Mouse (Mus musculus) mouse embryonic stem cell (cell line): ENCODE measurements at regions not wholly inside any gene's neighbourhood (a gene's known extent, or its start where the extent isn't known, plus 50 kb on each side); places are given as distances from the start of the nearest gene placed in this dataset.

Experiments used
- in situ Hi-C, 2 experiments: fragments of 300-500 bp; cut with MboI; formaldehyde crosslinking; loops; 1 replicate in 1 of 2; 3 replicates in 1 of 2; pipeline ENCODE4 v1.14.3; 2019 to 2020; ENCODE audit warnings: low sequenced_read_pairs in 2 of 2, low pct_unique_long_range_greater_than_20kb in 1 of 2, mixed read lengths in 1 of 2; ENCODE audit not compliant: unreplicated experiment in 1 of 2

DNA sequence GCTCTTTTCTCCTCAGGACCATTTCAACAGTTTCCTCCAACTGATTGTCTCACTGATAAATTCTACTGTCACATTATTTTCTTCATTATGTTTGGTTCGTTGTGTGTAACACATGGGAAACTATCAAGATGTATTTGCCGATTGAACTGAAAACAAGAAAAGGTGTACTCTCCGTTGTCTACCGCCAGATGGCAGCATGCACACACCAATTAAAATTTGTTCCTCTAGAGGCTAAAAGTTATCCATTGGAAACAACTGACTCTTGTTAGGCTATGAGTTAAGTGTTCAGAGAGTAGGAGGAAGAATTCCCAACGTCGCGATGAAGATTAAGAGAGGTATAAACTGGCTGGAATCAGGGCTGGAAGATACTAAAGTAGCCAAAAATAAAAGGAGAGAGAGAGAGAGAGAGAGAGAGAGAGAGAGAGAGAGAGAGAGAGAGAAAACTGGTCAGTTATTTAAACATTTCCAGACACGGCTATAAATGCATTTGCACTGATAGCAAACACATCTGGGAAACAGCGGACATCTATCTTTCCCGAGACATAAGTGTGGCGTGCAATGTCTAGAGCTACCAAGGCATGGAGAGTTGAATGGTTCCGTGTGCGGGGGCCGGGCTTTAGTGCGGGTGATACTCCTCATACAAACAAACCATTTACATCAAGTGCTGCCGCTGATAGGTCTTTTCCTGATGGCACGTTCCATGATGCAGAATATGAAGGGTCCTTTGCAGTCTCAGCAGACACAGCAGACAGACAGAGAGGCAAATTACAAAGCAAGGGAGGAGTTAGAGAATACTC, 470.3 kb downstream of the Kcnj2 start:
- in situ Hi-C loops: loop anchor here in 1 of 2 experiments (25.0 kb wide), 1 partner anchor 1626 kb away; no protein-coding TSS in a partner anchor

DNA sequence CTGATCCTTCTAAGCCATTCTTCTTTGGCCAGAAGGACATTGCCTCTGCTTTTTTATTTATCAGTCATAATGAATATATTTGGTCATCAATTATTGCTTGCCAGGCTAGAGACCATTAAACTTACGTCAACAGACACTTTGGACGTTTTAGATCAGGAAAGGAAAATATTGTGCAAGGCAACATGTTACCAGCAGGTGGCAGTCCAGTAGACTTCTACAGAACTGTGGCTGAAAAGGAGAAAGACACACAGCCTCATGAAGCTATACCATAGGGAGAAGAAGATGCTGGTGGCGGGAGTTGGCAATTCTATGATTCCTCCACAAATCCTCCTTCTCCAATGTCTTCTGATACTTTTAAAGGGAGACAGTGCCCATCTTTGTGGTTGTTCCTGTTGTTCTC, 471.7 kb downstream of the Kcnj2 start:
- in situ Hi-C loops: loop anchor here in 1 of 2 experiments (25.0 kb wide), 1 partner anchor 1625 kb away; no protein-coding TSS in a partner anchor

DNA sequence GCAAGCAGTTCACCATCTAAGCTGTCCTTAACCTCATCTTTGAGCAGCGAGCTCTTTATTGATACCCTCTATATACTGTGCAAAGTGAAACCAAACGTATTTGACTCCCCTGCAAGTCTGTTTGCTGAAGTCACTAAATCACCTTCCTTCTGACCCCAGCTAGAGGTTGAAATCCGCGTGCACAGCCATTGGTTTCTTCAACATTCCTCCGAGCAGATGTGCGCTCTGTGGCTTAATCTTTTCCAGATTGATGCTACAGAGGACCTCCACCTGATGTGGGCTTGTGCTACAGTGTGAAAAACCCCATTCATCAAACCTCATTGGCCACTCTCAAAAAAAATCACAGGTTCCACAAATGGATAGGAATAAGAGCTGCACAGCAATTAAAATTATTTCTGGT, 474.0 kb downstream of the Kcnj2 start:
- in situ Hi-C loops: loop anchor here in 1 of 2 experiments (25.0 kb wide), 1 partner anchor 1622 kb away; no protein-coding TSS in a partner anchor

DNA sequence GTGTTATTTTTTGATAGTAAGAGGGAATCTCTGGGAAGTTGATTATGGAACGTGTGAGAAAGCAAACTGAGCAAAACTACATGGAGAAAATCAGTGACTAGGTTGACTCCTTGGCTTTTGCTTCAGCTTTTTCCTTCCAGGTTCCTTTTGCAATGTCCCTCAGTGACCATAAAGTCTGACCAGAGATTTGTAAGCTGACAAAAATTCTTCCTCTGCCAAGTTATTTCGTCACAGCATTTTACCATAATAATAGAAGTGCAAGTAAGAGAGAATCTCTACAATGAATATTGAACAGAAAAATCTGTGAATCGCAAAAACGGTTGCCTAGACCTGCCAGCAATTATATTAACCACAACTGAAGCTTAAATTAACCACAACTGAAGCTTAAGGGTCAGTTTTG, 479.3 kb downstream of the Kcnj2 start:
- in situ Hi-C loops: loop anchor here in 1 of 2 experiments (25.0 kb wide), 1 partner anchor 1617 kb away; no protein-coding TSS in a partner anchor

DNA sequence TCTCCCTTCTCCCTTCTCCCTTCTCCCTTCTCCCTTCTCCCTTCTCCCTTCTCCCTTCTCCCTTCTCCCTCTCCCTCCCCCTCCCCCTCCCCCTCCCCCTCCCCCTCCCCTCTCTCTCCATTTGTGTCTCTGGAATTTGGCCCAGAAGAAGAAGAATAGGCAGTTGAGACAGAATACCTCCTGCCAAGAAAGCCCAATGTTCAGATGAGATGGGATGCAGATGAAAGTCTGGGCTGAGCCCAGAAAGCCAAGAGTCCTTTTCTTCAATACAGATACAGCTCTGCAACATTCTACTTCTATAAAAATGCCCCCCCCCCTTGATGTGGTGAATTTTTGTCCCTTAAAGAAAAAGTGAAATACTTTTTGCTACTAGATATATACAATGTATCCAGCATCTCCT, 489.2 kb downstream of the Kcnj2 start:
- in situ Hi-C loops: no loop called here

DNA sequence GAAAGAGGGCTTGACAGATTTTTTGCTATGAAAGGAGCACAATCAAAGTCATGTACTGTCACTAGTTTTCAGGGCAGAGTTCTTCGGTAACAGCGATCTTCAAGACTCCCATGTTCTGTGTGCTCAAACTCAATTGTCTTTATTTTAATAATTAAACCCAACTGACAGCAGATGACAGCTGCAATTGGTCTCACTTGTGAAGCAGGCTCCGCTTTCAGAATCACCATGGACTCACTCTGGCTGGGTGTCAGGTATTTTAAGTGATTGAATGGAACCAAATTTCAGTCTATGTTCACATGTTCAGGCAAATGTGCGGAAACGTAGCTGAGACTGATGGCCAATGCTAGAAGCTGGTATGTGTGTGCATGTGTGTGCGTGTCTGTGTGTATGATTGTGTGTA, 489.7 kb downstream of the Kcnj2 start:
- in situ Hi-C loops: no loop called here

DNA sequence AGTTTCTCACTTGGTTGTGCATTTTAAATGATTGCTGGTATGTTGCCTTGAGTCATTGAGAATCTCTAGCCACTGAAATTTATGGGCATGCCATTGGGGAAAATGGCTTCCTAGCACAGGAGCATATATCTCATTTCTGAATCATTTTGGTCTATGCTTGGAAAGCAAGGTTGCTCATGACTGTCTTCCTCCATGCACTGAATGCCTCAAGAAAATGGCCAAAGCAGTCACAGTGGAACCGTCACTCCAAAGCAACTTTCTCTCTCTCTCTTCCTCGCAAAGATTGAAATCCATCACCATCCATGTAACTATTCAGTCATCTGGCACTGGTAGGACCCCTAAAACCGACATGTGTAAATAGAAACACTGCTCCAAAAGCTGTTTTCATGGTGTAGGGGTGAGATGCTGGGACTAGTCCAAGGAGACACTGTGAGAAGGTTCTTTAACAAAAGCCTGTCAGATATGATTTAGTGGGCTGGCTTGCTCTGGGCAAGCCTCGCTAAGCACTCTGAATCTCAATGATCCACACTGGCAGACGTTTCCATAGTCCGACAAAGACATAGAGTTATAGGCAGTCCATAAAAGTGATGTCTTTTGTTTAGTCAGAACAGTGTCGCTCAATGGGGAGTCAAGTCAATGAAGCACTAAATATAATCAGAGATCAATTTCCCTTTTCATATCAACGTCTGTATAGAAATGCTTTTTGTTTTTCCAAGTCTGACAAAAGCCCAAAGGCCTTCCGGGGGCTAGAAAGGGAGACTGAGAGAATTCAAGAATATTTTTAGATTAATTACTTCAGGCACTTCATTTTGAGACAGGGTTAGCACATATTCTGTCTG, 492.6 kb downstream of the Kcnj2 start:
- in situ Hi-C loops: no loop called here

DNA sequence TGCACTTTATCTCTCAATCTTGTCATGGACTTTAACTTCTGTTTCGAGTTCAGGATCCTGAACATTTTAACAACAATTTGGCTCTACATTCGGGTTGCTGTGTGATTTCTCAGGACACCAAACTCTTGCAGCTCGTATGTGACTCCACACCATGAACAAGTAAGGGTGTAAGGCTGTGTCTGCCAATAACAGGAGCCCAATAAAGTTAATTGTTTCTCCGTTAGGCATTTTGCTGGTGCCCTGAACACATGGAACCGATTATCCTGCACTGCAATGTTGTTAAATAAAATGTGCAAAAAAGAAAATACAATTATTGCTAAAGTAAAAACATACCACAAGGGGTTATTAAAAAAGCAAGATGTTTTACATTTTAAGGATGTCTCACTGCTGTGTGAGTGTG, 497.2 kb downstream of the Kcnj2 start:
- in situ Hi-C loops: no loop called here

DNA sequence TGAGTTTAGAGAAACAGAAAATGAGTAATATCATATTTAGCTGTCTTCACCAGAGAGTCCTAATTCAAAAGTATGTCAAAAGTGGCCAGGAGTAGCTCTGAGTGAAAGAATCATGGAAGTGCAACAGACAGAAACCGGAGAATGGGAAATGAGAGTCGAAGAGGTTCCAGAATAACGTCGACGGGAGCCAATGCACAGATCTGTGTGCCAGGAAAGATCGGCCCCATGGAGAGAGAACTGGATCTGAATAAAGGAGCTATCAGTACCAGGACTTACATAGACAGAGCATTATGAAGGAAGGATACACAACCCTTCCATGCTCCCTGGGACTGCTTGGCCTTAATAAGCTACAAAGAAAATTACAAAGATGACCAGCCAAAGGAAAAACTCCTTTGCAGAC, 502.1 kb downstream of the Kcnj2 start:
- in situ Hi-C loops: no loop called here

DNA sequence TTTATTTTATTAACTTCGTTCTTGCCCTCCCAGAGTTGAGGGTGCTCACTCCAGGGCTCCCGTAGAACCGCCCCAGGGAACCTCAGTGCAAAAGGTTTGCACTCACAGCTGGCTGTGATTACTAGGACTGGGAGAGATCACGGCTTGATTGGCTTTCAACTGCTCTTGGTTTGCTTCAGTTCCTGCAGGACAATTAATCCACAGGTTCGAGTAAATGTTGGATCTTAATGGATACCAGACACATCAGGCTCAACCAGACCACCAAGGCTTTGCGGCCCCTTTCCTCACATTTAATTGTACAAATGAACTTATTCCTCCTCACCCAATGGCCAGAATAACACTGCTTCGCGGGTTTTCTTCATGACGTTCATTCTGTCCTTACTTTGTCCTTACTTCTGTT, 502.9 kb downstream of the Kcnj2 start:
- in situ Hi-C loops: no loop called here

DNA sequence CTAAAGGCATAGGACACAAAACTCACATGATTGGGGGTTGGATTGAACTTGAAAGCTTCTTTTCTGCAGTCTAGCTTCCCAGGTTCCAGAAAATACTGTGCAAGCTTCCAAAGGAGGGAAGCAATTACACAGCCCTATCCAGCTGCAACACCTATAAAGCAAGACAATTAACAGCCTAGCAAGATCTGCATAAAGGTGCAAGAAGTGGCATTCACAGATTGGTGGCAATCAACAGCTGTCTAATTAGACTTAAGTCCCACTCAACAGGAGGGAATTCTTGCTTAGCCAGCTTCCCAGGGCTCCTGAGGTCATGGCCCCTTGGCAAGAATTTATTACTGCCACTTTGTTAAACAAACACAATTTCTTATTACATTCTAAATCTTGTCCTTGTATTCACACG, 511.9 kb downstream of the Kcnj2 start:
- in situ Hi-C loops: no loop called here

DNA sequence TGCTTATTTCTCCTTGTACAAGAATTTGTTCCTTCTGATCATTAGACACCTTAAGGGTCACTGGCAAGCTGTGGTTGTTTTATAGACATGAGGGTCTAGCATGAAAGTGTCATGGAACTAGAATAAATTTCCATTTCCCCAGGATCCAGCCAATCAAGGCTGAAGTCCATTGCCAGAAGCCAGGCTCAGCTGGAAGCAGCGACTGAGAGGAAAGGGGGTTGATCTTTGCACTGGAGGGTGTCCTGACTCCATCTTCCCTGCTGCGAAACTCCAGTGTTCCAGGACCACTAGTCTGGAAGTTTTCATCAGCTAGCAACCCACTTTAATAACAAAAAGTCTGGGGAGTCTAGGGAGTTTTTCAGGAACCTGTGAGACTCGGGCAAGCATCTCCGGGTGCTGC, 517.0 kb downstream of the Kcnj2 start:
- in situ Hi-C loops: no loop called here

DNA sequence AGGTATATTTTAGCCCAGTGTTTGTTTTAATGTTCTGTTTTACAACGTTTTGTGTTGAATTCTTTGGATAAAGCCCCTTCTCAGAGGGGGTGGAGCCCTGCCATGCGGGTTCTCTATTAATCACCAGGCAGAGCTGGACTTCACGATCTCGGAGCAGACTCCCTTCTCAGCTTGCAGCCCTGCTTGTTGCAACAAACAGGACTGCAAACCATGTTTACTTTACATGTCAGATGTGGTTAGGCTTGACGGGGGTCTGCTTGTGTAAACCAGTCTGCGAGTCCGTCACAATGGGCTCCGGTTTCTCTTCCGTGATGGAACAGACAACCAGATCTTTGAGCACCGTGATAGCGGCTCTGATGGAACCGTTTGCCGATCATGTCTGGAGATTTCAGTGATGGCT, 517.6 kb downstream of the Kcnj2 start:
- in situ Hi-C loops: no loop called here

DNA sequence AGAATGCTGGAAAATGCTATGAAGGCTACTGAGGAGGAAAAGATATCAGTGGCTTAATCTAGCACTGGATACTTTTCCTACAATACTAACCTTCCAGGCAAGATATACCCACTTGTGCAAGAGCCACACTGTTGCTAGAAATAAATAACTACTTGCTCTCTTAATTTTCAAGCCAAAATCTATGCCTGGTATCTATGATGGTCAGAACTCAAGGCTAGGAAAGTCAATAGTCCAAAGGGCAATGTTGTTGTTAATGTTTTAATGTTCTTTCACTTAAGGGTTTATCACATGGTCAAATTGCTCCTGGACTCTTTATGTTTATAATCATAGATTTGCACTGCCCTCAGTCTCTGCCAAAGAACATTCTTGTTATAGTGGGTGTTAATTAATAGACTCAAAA, 533.5 kb downstream of the Kcnj2 start:
- in situ Hi-C loops: no loop called here

DNA sequence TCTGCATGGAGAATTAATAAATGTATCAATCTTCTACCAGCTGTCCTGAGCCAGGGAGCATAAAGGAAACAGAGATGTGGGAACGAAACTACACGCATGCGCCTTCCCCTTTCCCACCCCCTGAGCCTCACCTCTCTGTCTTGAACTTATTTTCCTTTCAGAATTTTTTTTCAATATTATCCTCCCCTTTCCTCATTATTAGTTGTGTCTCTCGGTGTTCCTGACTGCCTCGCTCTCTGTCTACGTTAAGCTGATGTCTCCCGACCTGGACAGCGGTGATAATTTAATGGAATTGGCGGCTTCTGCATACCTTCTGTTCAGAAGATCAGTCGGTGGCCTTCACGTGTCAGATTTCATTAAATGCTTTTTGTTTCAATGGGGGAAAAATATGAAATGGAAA, 539.2 kb downstream of the Kcnj2 start:
- in situ Hi-C loops: no loop called here

DNA sequence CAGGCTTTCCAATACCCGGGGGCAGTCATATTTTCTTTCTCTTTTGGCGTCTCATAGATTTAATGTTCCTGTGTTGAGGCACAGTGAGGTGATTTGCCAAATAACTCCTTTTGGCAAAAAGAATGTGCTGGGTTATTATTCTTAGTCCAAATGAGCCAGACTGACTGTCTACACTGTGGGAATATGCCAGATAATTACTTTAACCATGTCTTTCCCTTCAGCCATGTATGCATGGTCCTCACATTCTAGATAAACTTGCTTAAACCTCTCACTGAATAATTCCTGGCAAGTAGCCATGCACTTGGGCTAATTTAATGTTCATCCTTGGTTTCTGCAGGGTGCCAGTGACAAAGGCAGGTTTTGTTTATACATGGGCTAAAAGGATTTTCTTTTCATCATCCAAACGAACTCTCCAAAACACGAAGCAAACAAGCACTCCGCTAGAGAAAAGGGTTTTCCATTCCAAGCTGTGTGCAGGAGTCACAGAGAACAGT, 544.6 kb downstream of the Kcnj2 start:
- in situ Hi-C loops: no loop called here

DNA sequence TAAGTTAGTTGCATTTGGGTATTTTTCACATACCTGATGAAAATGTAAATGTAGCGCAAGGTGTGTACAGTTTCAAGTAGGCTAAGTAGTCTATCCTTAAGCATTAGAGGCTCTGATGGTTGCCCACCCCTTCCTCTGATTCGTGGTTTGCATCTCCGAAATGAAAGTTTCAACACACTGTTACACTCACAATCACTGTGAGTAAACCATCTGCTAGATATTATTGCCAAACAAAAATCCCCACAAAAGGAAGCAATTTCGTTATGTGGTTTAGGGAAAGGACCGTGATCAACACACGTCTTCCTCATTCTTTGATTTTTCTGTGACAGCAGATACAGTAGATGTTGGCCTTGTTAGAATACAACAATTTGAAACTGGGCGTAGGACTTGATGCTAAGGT, 577.6 kb downstream of the Kcnj2 start:
- in situ Hi-C loops: no loop called here

DNA sequence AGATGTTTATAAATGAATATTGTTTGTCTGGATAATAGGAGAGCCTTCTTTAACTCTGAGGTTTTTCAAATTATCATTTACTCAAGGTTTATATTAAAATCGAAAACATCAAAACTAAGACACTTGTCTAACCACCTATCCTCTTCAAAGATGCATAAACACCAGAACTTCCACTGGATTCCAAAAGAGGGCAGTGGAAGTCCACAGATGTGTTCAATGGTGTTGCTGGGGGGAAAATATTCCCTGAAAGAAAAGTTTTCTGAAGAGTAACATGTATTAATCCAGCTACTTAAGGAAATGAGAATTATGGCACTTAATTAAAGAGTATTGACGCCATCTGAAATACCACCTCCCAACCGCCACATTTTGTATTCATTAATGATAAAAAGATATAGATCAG, 586.9 kb downstream of the Kcnj2 start:
- in situ Hi-C loops: no loop called here

DNA sequence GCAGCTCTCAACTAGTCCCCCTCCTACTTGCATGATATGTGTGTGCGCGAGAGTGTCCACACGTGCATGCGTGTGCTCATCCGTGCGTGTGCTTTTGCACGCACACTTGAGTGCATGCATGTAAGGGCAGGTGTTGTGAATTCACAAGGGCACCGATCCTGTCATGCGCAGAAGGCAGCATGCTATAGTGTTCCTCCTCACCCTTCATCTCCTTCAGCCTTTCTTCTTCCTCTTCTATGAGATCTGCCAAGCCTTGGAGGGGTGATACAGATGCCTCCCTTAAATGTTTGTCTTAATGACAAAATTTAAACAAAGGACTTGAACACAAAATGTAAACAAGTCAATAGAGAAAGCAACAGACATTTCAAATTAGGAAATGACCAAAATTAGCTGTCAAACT, 591.8 kb downstream of the Kcnj2 start:
- in situ Hi-C loops: no loop called here
